Mouse (Mus musculus): ENCODE measurements at regions not wholly inside any gene's neighbourhood (a gene's known extent, or its start where the extent isn't known, plus 50 kb on each side); places are given as distances from the start of the nearest gene placed in this dataset.

GRCm38 (mm10) chr16:55612001-55612400 lies 226.7 kb downstream of the Nfkbiz start:
- Histone ChIP-seq H3K27ac (ENCODE audit: insufficient read depth, low read depth, low read length) (no peak overlapping the region), H3K4me1 (ENCODE audit: control insufficient read depth, insufficient read depth, low read length) (no peaks in the 10 kb centered on the region), H3K4me3 (ENCODE audit: insufficient read depth, low read depth, low read length) (no peak overlapping the region)
- WGBS: 92% methylated on average over 5 of the region's 5 CpGs
- no peak for TF ChIP-seq CTCF (IDR thresholded peaks at IDR 0.05; ENCODE audit: insufficient read depth, low read depth, low read length)
- no peak for TF ChIP-seq POLR2A (IDR thresholded peaks at IDR 0.05; ENCODE audit: insufficient read depth, low read depth, low read length)

- Histone ChIP-seq H3K27ac (ENCODE audit: insufficient read depth, low read depth, low read length) (no peak overlapping the region), H3K4me3 (ENCODE audit: insufficient read depth, low read depth, low read length) (no peak overlapping the region), H3K4me1 (ENCODE audit: control insufficient read depth, insufficient read depth, low read length) (no peaks in the 10 kb centered on the region)
- TF ChIP-seq POLR2A (IDR thresholded peaks at IDR 0.05; ENCODE audit: insufficient read depth, low read depth, low read length): no peak
- no peak for TF ChIP-seq CTCF (IDR thresholded peaks at IDR 0.05; ENCODE audit: insufficient read depth, low read depth, low read length)
- WGBS: 95% methylated on average over 3 of the region's 3 CpGs
Measured at GRCm38 (mm10) chr16:55611172-55611571, 227.5 kb downstream of the Nfkbiz start.

DNA sequence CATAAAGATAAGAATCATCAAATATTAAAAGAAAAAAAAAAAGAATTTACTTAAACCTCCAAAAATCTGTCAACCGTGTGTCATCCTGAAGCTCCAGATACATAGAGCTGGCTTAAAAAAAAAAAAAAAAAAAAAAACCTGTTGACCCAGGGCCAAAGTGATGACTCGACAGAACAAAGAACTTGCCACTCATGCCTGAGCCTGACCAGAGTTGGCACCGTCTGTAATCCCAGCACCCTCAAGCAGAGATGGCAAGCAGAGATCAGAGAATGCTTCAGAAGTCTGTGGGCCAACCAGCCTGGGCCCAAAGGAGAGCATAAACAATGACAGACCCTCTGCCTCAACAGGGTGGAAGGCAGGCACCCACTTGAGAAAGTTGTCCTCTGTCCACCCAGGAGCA lies 230.3 kb downstream of the Nfkbiz start:
- Histone ChIP-seq H3K27ac (ENCODE audit: insufficient read depth, low read depth, low read length) (no peak overlapping the region), H3K4me1 (ENCODE audit: control insufficient read depth, insufficient read depth, low read length) (no peaks in the 10 kb centered on the region), H3K4me3 (ENCODE audit: insufficient read depth, low read depth, low read length) (no peak overlapping the region)
- TF ChIP-seq CTCF (IDR thresholded peaks at IDR 0.05; ENCODE audit: insufficient read depth, low read depth, low read length): no peak
- TF ChIP-seq POLR2A (IDR thresholded peaks at IDR 0.05; ENCODE audit: insufficient read depth, low read depth, low read length): no peak
- 80% methylated on average over 3 of the region's 3 CpGs for WGBS

DNA sequence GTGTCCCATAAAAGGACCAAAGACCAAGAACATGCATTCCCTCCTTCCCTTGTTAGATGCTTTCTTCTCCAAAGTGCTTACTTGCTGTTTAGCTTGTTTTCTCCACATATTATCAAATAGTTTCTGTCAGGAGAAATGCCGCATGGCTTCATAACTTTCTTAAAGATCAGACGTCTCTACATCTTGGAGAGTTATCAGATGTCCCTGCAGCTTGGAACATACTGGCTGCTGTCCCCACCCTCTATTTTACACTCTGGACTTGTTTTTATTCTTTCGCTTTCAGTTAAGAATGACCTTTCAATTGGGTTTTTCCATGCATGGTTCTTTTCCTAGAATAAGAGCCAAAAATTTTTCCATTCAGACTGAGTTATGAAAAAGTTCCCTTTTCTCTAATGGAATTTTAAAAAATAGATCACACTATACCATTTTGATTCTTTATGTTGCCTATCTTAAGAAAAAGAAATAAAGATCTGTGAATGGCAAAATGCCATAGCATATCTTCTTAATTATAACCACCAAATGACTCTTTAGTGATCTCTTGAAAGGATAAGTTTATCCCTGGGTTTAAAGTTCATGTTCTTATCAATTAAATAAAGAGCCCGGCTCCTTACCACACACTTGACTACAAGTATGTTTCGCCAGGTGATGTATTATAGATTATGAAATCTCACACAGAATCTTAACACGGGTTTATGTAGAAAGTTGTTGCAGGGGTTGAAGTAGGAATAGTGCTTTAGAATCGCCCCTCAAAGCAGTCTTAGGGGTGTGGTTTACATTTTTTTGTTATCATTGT lies 232.1 kb downstream of the Nfkbiz start:
- no peak overlapping the region for H3K4me3 ChIP-seq (ENCODE audit: insufficient read depth, low read depth, low read length)
- no peaks in the 10 kb centered on the region for H3K4me1 ChIP-seq (ENCODE audit: control insufficient read depth, insufficient read depth, low read length)
- 89% methylated on average over 7 of the region's 7 CpGs for WGBS
- H3K27ac ChIP-seq (ENCODE audit: insufficient read depth, low read depth, low read length): no peak overlapping the region
- TF ChIP-seq CTCF (IDR thresholded peaks at IDR 0.05; ENCODE audit: insufficient read depth, low read depth, low read length) (no peak), POLR2A (IDR thresholded peaks at IDR 0.05; ENCODE audit: insufficient read depth, low read depth, low read length) (no peak)

DNA sequence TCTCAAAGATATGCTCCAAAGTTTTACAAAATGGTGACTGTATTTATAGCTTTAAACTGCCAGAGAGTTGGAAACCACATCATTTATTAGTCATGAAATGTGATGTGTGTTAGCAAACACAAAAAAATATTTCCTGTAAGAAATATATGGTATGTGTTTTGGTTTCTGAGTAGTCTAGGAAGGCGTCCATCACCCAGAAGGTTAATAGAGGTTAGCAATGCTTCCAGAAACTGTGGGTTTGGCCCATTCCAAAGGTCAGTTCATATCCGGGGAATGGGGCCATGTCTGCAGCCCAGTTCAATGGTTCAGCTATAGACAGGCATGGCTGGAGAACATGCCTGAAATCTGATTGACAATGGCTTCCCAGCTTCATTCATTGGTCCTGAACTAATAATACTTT lies 235.1 kb downstream of the Nfkbiz start:
- 94% methylated on average over 2 of the region's 2 CpGs for WGBS

DNA sequence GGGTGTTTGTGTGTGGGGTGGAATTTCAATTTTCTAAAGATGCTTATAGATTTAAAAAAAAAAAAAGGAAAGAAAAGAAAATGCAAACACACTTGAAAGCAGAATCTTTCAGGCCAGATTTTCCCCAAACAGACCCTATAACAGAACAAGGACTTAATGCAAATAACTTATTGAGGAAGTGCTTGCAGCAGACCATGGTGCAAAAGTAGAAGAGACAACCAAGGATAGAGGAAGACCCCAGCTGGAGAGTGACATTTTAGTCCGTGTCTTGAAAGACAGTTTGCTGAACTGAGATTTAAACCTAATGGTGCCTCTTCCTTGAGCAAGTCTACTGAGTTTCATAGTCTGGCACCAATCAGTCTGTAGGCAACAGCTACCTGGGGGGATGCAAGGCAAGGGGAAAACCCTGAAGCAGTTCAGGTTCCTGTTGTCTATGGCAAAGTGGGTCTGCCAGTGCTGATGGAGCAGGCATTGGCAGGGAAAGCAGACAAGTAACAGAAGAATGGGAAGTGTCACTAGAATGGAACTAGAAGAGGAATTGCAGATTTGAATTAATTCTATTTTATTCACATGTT lies 249.2 kb downstream of the Nfkbiz start:
- 85% methylated on average over 1 of the region's 1 CpGs for WGBS

More for the DNA sequence above, 235.1 kb downstream of the Nfkbiz start:
- H3K4me1 ChIP-seq (ENCODE audit: control insufficient read depth, insufficient read depth, low read length): no peaks in the 10 kb centered on the region
- TF ChIP-seq POLR2A (IDR thresholded peaks at IDR 0.05; ENCODE audit: insufficient read depth, low read depth, low read length): no peak
- no peak for TF ChIP-seq CTCF (IDR thresholded peaks at IDR 0.05; ENCODE audit: insufficient read depth, low read depth, low read length)
- no peak overlapping the region for H3K4me3 ChIP-seq (ENCODE audit: insufficient read depth, low read depth, low read length)
- no peak overlapping the region for H3K27ac ChIP-seq (ENCODE audit: insufficient read depth, low read depth, low read length)

GRCm38 (mm10) chr16:55587138-55587537 lies 251.6 kb downstream of the Nfkbiz start:
- 94% methylated on average over 6 of the region's 6 CpGs for WGBS
- H3K4me3 ChIP-seq (ENCODE audit: insufficient read depth, low read depth, low read length): no peak overlapping the region
- TF ChIP-seq POLR2A (IDR thresholded peaks at IDR 0.05; ENCODE audit: insufficient read depth, low read depth, low read length): no peak
- TF ChIP-seq CTCF (IDR thresholded peaks at IDR 0.05; ENCODE audit: insufficient read depth, low read depth, low read length): no peak
- no peaks in the 10 kb centered on the region for H3K4me1 ChIP-seq (ENCODE audit: control insufficient read depth, insufficient read depth, low read length)
- H3K27ac ChIP-seq (ENCODE audit: insufficient read depth, low read depth, low read length): no peak overlapping the region

More for the DNA sequence above, 249.2 kb downstream of the Nfkbiz start:
- no peaks in the 10 kb centered on the region for H3K4me1 ChIP-seq (ENCODE audit: control insufficient read depth, insufficient read depth, low read length)
- H3K27ac ChIP-seq (ENCODE audit: insufficient read depth, low read depth, low read length): no peak overlapping the region
- H3K4me3 ChIP-seq (ENCODE audit: insufficient read depth, low read depth, low read length): no peak overlapping the region
- no peak for TF ChIP-seq POLR2A (IDR thresholded peaks at IDR 0.05; ENCODE audit: insufficient read depth, low read depth, low read length)
- TF ChIP-seq CTCF (IDR thresholded peaks at IDR 0.05; ENCODE audit: insufficient read depth, low read depth, low read length): no peak

- Histone ChIP-seq H3K4me3 (ENCODE audit: insufficient read depth, low read depth, low read length) (no peak overlapping the region), H3K4me1 (ENCODE audit: control insufficient read depth, insufficient read depth, low read length) (no peaks in the 10 kb centered on the region), H3K27ac (ENCODE audit: insufficient read depth, low read depth, low read length) (no peak overlapping the region)
- WGBS: 81% methylated on average over 3 of the region's 3 CpGs
- no peak for TF ChIP-seq CTCF (IDR thresholded peaks at IDR 0.05; ENCODE audit: insufficient read depth, low read depth, low read length)
- no peak for TF ChIP-seq POLR2A (IDR thresholded peaks at IDR 0.05; ENCODE audit: insufficient read depth, low read depth, low read length)
Measured at GRCm38 (mm10) chr16:55582906-55583305, 255.8 kb downstream of the Nfkbiz start.

DNA sequence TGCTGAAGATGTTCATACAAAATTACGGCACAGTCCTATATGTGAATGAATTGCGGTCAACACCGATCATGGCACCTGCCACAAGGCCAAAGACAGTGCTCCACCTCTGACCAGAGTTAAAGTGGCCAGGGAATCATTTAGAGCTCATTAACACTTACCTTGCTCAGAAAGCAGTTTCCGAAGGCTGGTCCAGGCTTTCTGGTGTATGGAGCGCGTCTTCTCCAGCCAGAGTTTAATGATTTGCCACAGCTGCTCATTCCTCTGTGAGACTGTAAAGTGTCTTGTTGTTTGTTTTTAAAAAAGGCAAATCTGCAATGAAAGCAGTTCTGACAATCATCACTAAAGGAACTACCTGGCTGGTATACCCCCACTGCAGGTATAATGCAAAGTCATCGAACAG lies 256.7 kb downstream of the Nfkbiz start:
- no peak overlapping the region for H3K27ac ChIP-seq (ENCODE audit: insufficient read depth, low read depth, low read length)
- 96% methylated on average over 7 of the region's 7 CpGs for WGBS
- no peaks in the 10 kb centered on the region for H3K4me1 ChIP-seq (ENCODE audit: control insufficient read depth, insufficient read depth, low read length)
- no peak for TF ChIP-seq POLR2A (IDR thresholded peaks at IDR 0.05; ENCODE audit: insufficient read depth, low read depth, low read length)
- no peak for TF ChIP-seq CTCF (IDR thresholded peaks at IDR 0.05; ENCODE audit: insufficient read depth, low read depth, low read length)
- no peak overlapping the region for H3K4me3 ChIP-seq (ENCODE audit: insufficient read depth, low read depth, low read length)

Measured in olfactory bulb, adult 2 months (tissue).